Mouse (Mus musculus): ENCODE measurements around the gene Six1. TPM values are rescaled to one million over a fixed set of nuclear protein-coding genes. Genes with fewer than 3 reads are reported as not detected.
"Not testable (repeated sequence)": the region's sequence is repeated elsewhere in the genome, so short reads cannot be mapped to it uniquely, and the experiment has no call there.

The Six1 gene
- polyA plus RNA-seq, 1 experiment from 2014 or later, result 62.4 TPM

DNA sequence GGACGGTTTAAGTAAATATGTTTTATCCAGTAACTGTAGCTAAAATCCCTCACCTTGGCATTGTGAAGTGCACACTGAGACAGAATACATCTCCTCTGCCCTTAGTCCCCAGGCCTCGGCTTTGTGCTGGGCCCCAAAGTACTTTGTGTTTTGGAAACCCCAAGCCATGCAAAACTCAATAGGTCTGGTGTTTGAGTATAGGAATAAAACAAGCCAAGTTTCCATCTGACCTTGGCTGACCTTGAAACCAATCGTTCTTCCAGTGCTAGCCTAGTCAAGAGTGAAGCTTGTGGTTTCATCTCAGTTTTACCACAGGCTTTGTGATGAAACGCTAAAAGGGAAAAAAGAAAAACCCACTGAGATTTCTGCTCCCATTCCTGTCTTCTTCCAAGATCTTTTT is 34.8 kb downstream of the Six1 start:
- no peak overlapping the region for H3K9ac ChIP-seq (replicated peaks; ENCODE audit: low read length)
- H3K4me2 ChIP-seq (ENCODE audit: low read depth, low read length), result no peak overlapping the region
- no peaks in the 10 kb centered on the region for H3K9me3 ChIP-seq (replicated peaks; ENCODE audit: control insufficient read depth, low read length)
- no peak for DNase-seq (ENCODE audit: low spot score)
- no peak overlapping the region for H3K4me3 ChIP-seq (ENCODE audit: low read depth, low read length)
- ATAC-seq (replicated peaks; ENCODE audit: insufficient number of reproducible peaks, low FRiP score, low TSS enrichment, low read depth), result no peak
- 81% methylated on average over 4 of the region's 4 CpGs for WGBS
- no peaks in the 10 kb centered on the region for H3K36me3 ChIP-seq (replicated peaks; ENCODE audit: control insufficient read depth, insufficient read depth, low read depth, low read length)
- no peak overlapping the region for H3K27ac ChIP-seq (replicated peaks; ENCODE audit: low read depth, low read length)
- H3K27me3 ChIP-seq (ENCODE audit: control insufficient read depth, insufficient read depth, low read length), result no peaks in the 10 kb centered on the region
- H3K4me1 ChIP-seq (ENCODE audit: control insufficient read depth, insufficient read depth, low read length), result no peaks in the 10 kb centered on the region

DNA sequence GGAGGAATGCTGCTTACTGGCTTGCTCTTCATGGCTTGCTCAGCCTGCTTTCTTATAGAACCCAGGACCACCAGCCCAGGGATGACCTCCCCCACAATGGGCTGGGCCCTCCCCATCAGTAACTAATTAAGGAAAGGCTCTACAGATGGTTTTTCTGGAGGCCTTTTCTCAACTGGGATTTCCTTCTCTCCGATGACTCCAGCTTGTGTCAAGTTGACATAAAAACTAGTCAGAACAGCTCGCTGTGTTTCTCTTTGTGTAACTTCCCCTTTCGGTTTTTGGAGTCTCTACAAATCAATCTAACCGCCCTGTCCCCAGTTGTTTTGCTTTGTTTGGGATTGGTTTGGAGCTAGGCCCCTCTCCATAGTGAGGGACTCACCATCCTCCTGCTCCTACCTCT is 37.5 kb downstream of the Six1 start:
- Histone ChIP-seq H3K4me1 (ENCODE audit: control insufficient read depth, insufficient read depth, low read length) (peaks cover 4% of the 10 kb centered on the region; the same call in 1 of the 2 replicates), H3K9me3 (replicated peaks; ENCODE audit: control insufficient read depth, low read length) (no peaks in the 10 kb centered on the region), H3K27ac (replicated peaks; ENCODE audit: low read depth, low read length) (no peak overlapping the region), H3K4me2 (ENCODE audit: low read depth, low read length) (no peak overlapping the region), H3K27me3 (ENCODE audit: control insufficient read depth, insufficient read depth, low read length) (no peaks in the 10 kb centered on the region), H3K9ac (replicated peaks; ENCODE audit: low read length) (no peak overlapping the region), H3K4me3 (ENCODE audit: low read depth, low read length) (no peak overlapping the region), H3K36me3 (replicated peaks; ENCODE audit: control insufficient read depth, insufficient read depth, low read depth, low read length) (no peaks in the 10 kb centered on the region)
- DNase-seq (ENCODE audit: low spot score), result no peak
- no peak for ATAC-seq (replicated peaks; ENCODE audit: insufficient number of reproducible peaks, low FRiP score, low TSS enrichment, low read depth)
- WGBS, result 85% methylated on average over 4 of the region's 4 CpGs

GRCm38 (mm10) chr12:73014311-73014710 is 39.4 kb downstream of the Six1 start:
- H3K27me3 ChIP-seq (ENCODE audit: control insufficient read depth, insufficient read depth, low read length), result no peaks in the 10 kb centered on the region
- no peak for ATAC-seq (replicated peaks; ENCODE audit: insufficient number of reproducible peaks, low FRiP score, low TSS enrichment, low read depth)

DNA sequence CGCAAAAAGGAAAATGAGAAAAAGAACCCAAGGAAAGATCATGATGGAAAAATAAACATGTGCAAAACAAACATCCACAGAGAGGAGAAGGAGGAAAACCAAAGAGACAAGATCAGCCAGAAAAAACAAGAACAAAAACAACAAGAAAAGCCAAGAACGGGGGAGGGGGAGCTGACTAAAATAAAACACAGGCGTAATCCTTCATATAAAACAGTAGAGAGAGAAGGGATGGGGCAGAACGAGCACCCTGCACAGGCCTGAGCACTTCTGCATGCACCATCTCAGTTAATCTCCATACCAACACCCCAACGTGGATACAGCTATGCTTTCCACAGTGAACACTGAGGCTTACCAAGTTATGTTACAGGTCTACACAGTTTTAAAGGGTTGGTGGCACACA is 40.9 kb downstream of the Six1 start:
- Histone ChIP-seq H3K4me3 (ENCODE audit: low read depth, low read length) (no peak overlapping the region), H3K27ac (replicated peaks; ENCODE audit: low read depth, low read length) (no peak overlapping the region), H3K4me1 (ENCODE audit: control insufficient read depth, insufficient read depth, low read length) (peaks cover 4% of the 10 kb centered on the region; the same call in 1 of the 2 replicates), H3K27me3 (ENCODE audit: control insufficient read depth, insufficient read depth, low read length) (no peaks in the 10 kb centered on the region), H3K4me2 (ENCODE audit: low read depth, low read length) (no peak overlapping the region), H3K36me3 (replicated peaks; ENCODE audit: control insufficient read depth, insufficient read depth, low read depth, low read length) (no peaks in the 10 kb centered on the region), H3K9me3 (replicated peaks; ENCODE audit: control insufficient read depth, low read length) (no peaks in the 10 kb centered on the region), H3K9ac (replicated peaks; ENCODE audit: low read length) (no peak overlapping the region)
- no peak for DNase-seq (ENCODE audit: low spot score)
- ATAC-seq (replicated peaks; ENCODE audit: insufficient number of reproducible peaks, low FRiP score, low TSS enrichment, low read depth), result no peak
- WGBS, result 55% methylated on average over 5 of the region's 5 CpGs

More at GRCm38 (mm10) chr12:73014311-73014710, 39.4 kb downstream of the Six1 start:
- no peak overlapping the region for H3K27ac ChIP-seq (replicated peaks; ENCODE audit: low read depth, low read length)
- DNase-seq (ENCODE audit: low spot score), result no peak
- no peak overlapping the region for H3K9ac ChIP-seq (replicated peaks; ENCODE audit: low read length)
- H3K4me1 ChIP-seq (ENCODE audit: control insufficient read depth, insufficient read depth, low read length), result peaks cover 4% of the 10 kb centered on the region; the same call in 1 of the 2 replicates
- H3K4me2 ChIP-seq (ENCODE audit: low read depth, low read length), result no peak overlapping the region
- WGBS, result 85% methylated on average over 4 of the region's 4 CpGs
- H3K4me3 ChIP-seq (ENCODE audit: low read depth, low read length), result no peak overlapping the region
- no peaks in the 10 kb centered on the region for H3K36me3 ChIP-seq (replicated peaks; ENCODE audit: control insufficient read depth, insufficient read depth, low read depth, low read length)
- no peaks in the 10 kb centered on the region for H3K9me3 ChIP-seq (replicated peaks; ENCODE audit: control insufficient read depth, low read length)

- no peak overlapping the region for H3K4me2 ChIP-seq (ENCODE audit: low read depth, low read length)
- H3K27me3 ChIP-seq (ENCODE audit: control insufficient read depth, insufficient read depth, low read length), result no peaks in the 10 kb centered on the region
- H3K4me3 ChIP-seq (ENCODE audit: low read depth, low read length), result no peak overlapping the region
- peaks cover 4% of the 10 kb centered on the region; the same call in 1 of the 2 replicates for H3K4me1 ChIP-seq (ENCODE audit: control insufficient read depth, insufficient read depth, low read length)
- H3K36me3 ChIP-seq (replicated peaks; ENCODE audit: control insufficient read depth, insufficient read depth, low read depth, low read length), result no peaks in the 10 kb centered on the region
- no peak overlapping the region for H3K9ac ChIP-seq (replicated peaks; ENCODE audit: low read length)
- H3K27ac ChIP-seq (replicated peaks; ENCODE audit: low read depth, low read length), result no peak overlapping the region
- DNase-seq (ENCODE audit: low spot score) (no peak), ATAC-seq (replicated peaks; ENCODE audit: insufficient number of reproducible peaks, low FRiP score, low TSS enrichment, low read depth) (no peak; the same call in 1 of the 2 replicates)
- 39% methylated on average over 10 of the region's 10 CpGs for WGBS
- H3K9me3 ChIP-seq (replicated peaks; ENCODE audit: control insufficient read depth, low read length), result no peaks in the 10 kb centered on the region
These were observed 41.4 kb downstream of the Six1 start for GRCm38 (mm10) chr12:73012136-73012785.

- not testable (repeated sequence) for H3K27me3 ChIP-seq (ENCODE audit: control insufficient read depth, insufficient read depth, low read length); H3K9me3 ChIP-seq (replicated peaks; ENCODE audit: control insufficient read depth, low read length); H3K9ac ChIP-seq (replicated peaks; ENCODE audit: low read length); H3K4me3 ChIP-seq (ENCODE audit: low read depth, low read length); H3K27ac ChIP-seq (replicated peaks; ENCODE audit: low read depth, low read length); DNase-seq (ENCODE audit: low spot score); H3K4me2 ChIP-seq (ENCODE audit: low read depth, low read length); H3K4me1 ChIP-seq (ENCODE audit: control insufficient read depth, insufficient read depth, low read length); H3K36me3 ChIP-seq (replicated peaks; ENCODE audit: control insufficient read depth, insufficient read depth, low read depth, low read length); ATAC-seq (replicated peaks; ENCODE audit: insufficient number of reproducible peaks, low FRiP score, low TSS enrichment, low read depth)
- WGBS, result 54% methylated on average over 9 of the region's 9 CpGs
These were observed 50.8 kb downstream of the Six1 start for GRCm38 (mm10) chr12:73002903-73003302.

DNA sequence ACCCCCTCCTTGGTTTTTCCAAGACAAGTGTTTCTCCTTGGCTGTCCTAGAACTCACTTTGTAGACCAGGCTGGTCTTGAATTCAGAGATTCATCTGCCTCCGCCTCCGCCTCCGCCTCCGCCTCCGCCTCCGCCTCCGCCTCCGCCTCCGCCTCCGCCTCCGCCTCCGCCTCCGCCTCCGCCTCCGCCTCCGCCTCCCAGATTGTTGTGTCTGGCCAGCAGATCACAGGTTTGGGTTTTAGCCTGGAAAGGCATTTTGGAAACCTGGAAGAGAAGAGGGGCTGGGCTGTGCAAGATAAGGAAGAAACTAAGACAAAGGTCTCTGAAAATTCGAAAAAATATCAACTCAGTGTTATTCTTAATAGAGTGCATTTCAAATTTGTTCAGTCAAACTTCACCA is 51.4 kb downstream of the Six1 start:
- H3K4me1 ChIP-seq (ENCODE audit: control insufficient read depth, insufficient read depth, low read length); ATAC-seq (replicated peaks; ENCODE audit: insufficient number of reproducible peaks, low FRiP score, low TSS enrichment, low read depth); H3K4me2 ChIP-seq (ENCODE audit: low read depth, low read length); H3K9me3 ChIP-seq (replicated peaks; ENCODE audit: control insufficient read depth, low read length); H3K9ac ChIP-seq (replicated peaks; ENCODE audit: low read length); H3K4me3 ChIP-seq (ENCODE audit: low read depth, low read length); H3K36me3 ChIP-seq (replicated peaks; ENCODE audit: control insufficient read depth, insufficient read depth, low read depth, low read length); H3K27ac ChIP-seq (replicated peaks; ENCODE audit: low read depth, low read length); H3K27me3 ChIP-seq (ENCODE audit: control insufficient read depth, insufficient read depth, low read length); DNase-seq (ENCODE audit: low spot score): not testable (repeated sequence)
- 42% methylated on average over 17 of the region's 17 CpGs for WGBS

GRCm38 (mm10) chr12:72998105-72999001 is 55.3 kb downstream of the Six1 start:
- Histone ChIP-seq H3K27me3 (ENCODE audit: control insufficient read depth, insufficient read depth, low read length) (no peaks in the 10 kb centered on the region), H3K4me3 (ENCODE audit: low read depth, low read length) (no peak overlapping the region), H3K4me1 (ENCODE audit: control insufficient read depth, insufficient read depth, low read length) (no peaks in the 10 kb centered on the region), H3K36me3 (replicated peaks; ENCODE audit: control insufficient read depth, insufficient read depth, low read depth, low read length) (no peaks in the 10 kb centered on the region), H3K9me3 (replicated peaks; ENCODE audit: control insufficient read depth, low read length) (no peaks in the 10 kb centered on the region), H3K27ac (replicated peaks; ENCODE audit: low read depth, low read length) (no peak overlapping the region), H3K4me2 (ENCODE audit: low read depth, low read length) (no peak overlapping the region), H3K9ac (replicated peaks; ENCODE audit: low read length) (no peak overlapping the region)
- WGBS, result 84% methylated on average over 4 of the region's 4 CpGs
- DNase-seq (ENCODE audit: low spot score), result no peak
- no peak for ATAC-seq (replicated peaks; ENCODE audit: insufficient number of reproducible peaks, low FRiP score, low TSS enrichment, low read depth)

All from embryonic facial prominence, embryonic 11.5 days (tissue).